Mouse (Mus musculus) limb, embryonic 11.5 days (tissue): ENCODE data around the gene Lhpp. TPM values are rescaled to one million over a fixed set of nuclear protein-coding genes. Genes with fewer than 3 reads are reported as not detected.

Experiments used
- ATAC-seq: fragments of 200-750 bp; cut with Nextera tagmentation; 2 replicates; pipeline ENCODE4 v1.8.0; 2017; ENCODE audit warnings: low read depth; ENCODE audit not compliant: insufficient number of reproducible peaks, low FRiP score, low TSS enrichment
- DNase-seq: peaks from one replicate; pipeline ENCODE4 v3.0.0-alpha.2; 2015; ENCODE audit warnings: low spot score
- H3K27ac ChIP-seq: fragments of 300-500 bp; sonication (generic); replicated peaks from 2 replicates; pipeline ENCODE4 v1.5.1; 2014; ENCODE audit warnings: low read depth, mild to moderate bottlenecking, low read length
- H3K27me3 ChIP-seq: fragments of 300-500 bp; sonication (generic); 2 replicates; pipeline ENCODE4 v1.6.1; 2014; ENCODE audit warnings: mild to moderate bottlenecking, low read length, mixed read lengths; ENCODE audit not compliant: control insufficient read depth, insufficient read depth
- H3K36me3 ChIP-seq: fragments of 300-500 bp; sonication (generic); 2 replicates; pipeline ENCODE4 v1.6.1; 2014; ENCODE audit warnings: mild to moderate bottlenecking, low read length, moderate library complexity, mixed read lengths; ENCODE audit not compliant: control insufficient read depth, insufficient read depth
- H3K4me1 ChIP-seq: fragments of 300-500 bp; sonication (generic); 2 replicates; pipeline ENCODE4 v1.6.1; 2014; ENCODE audit warnings: low read length, mixed read lengths; ENCODE audit not compliant: control insufficient read depth, insufficient read depth
- H3K4me2 ChIP-seq: fragments of 300-500 bp; sonication (generic); 2 replicates; pipeline ENCODE4 v1.6.1; 2014; ENCODE audit warnings: low read depth, mild to moderate bottlenecking, moderate library complexity; ENCODE audit not compliant: severe bottlenecking
- H3K4me3 ChIP-seq: fragments of 300-500 bp; sonication (generic); 2 replicates; pipeline ENCODE4 v1.5.1; 2014; ENCODE audit warnings: low read depth, low read length
- H3K9ac ChIP-seq: fragments of 300-500 bp; sonication (generic); 2 replicates; pipeline ENCODE4 v1.6.1; 2014; ENCODE audit warnings: mild to moderate bottlenecking, low read length
- H3K9me3 ChIP-seq: fragments of 300-500 bp; sonication (generic); 2 replicates; pipeline ENCODE4 v1.6.1; 2016; ENCODE audit warnings: low read length; ENCODE audit not compliant: control insufficient read depth
- WGBS: fragments of 180-500 bp; shearing (Covaris S2); extraction: QIAGEN DNeasy Blood & Tissue Kit; methylation state at CpG from one replicate; pipeline ENCODE4 v1.1.7; 2014; 5-methylcytosine and 5-hydroxymethylcytosine counted together
- polyA plus RNA-seq: library from polyadenylated mRNA; unstranded; fragments of >200 nt; fragmentation: Nextera tagmentation; extraction: Ambion mirVana; gene quantifications from 2 replicates; pipeline ENCODE4 v1.2.1, GENCODE M21; 2014

The Lhpp gene
- polyA plus RNA-seq, 1 experiment from 2014 or later: 20.6 TPM

DNA sequence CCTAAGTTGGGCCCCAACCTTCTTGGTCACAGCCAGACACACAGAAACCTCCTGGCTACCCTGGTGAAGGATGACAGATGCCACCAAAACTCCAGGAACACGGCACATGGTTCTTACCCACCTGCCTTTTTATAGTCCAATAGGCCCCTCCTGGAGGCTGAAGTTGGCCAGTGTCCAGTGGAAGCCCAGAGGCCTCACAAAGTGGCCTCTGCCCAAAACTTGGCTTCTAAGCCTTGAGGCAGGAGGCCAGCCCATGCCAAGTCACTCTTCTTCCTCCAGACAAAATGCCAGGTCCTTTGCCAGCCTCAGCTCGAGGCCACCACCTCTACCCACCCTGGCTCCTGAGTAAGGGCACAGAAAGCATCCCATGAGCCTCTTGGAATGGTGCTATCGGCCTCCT is 72.5 kb downstream of the Lhpp start:
- DNase-seq: no peak
- Histone ChIP-seq H3K9ac (no peak overlapping the region), H3K4me1 (no peaks in the 10 kb centered on the region), H3K9me3 (no peaks in the 10 kb centered on the region), H3K4me3 (no peak overlapping the region), H3K4me2 (no peak overlapping the region), H3K36me3 (no peaks in the 10 kb centered on the region), H3K27me3 (no peaks in the 10 kb centered on the region), H3K27ac (no peak overlapping the region)
- ATAC-seq: no peak
- WGBS: 71% methylated on average over 3 of the region's 3 CpGs

DNA sequence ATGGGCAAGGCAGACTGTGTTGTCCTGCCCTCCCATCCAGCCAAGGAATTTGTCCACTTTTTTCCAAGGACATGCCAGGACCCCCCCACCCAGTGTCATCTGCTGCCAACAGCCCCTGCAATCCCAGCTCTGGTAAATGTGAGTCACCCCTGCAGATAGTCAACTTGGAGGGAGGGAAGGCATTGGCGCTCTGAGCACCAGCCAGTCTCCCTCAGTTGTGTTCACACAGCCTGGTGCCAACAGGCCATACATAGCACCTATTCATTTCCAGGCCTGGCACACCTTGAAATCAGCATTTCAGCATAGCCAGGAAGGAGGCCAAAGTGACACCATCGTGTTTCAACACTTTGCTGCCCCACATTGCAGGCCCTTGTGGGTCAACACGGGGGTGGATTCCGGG is 73.5 kb downstream of the Lhpp start:
- H3K4me2 ChIP-seq: no peak overlapping the region
- 91% methylated on average over 4 of the region's 4 CpGs for WGBS
- no peak for ATAC-seq
- H3K36me3 ChIP-seq: no peaks in the 10 kb centered on the region
- H3K4me1 ChIP-seq: 0 out of 2 replicates have a peak, but pooled peaks cover 3% of the 10 kb centered on the region
- no peak overlapping the region for H3K9ac ChIP-seq
- no peak overlapping the region for H3K27ac ChIP-seq
- H3K9me3 ChIP-seq: no peaks in the 10 kb centered on the region
- DNase-seq: no peak
- no peaks in the 10 kb centered on the region for H3K27me3 ChIP-seq
- no peak overlapping the region for H3K4me3 ChIP-seq

DNA sequence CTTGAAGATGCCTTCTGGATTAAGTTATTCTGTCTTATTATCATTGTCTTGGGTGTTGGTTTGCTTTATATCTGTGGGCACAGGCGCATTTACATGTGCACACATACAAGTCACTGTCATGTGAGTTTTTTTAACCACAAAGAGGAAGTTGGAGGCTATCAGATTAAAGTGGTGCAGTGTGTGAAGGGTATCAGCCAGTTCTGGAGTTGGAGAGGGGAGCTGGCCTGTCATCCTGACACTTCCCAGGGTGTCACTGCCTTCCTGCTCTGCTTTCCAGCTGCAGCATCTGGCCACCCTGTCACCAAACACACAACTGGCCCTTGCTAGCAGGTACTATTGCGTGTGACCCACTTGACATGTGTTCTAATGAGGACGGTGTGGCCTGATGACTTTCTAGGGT is 76.1 kb downstream of the Lhpp start:
- 91% methylated on average over 3 of the region's 3 CpGs for WGBS
- Histone ChIP-seq H3K36me3 (no peaks in the 10 kb centered on the region), H3K4me2 (no peak overlapping the region), H3K4me1 (0 out of 2 replicates have a peak, but pooled peaks cover 3% of the 10 kb centered on the region), H3K27ac (no peak overlapping the region), H3K9ac (no peak overlapping the region), H3K27me3 (no peaks in the 10 kb centered on the region), H3K4me3 (no peak overlapping the region), H3K9me3 (no peaks in the 10 kb centered on the region)
- no peak for DNase-seq
- no peak for ATAC-seq

DNA sequence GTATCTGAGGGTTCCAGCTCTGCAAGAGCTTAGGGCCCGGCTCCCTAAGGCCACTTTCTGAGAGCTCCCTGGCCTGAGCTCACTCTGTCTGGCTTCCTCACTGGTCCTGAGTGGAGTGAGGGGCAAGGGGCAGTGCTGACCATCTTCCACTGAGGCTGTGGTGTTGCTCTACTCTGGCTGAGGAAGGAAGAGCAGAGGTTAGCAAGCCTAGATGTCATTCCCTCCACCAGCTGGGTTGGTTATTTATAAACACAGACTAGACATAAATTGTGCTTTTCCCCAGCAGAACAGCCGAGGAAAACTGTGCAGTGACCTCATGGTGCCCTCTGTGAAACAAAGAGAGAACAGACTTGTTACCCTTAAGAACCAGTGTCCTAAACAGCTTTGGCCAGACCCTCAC is 77.5 kb downstream of the Lhpp start:
- H3K4me2 ChIP-seq: no peak overlapping the region
- ATAC-seq: no peak
- H3K4me1 ChIP-seq: 0 out of 2 replicates have a peak, but pooled peaks cover 3% of the 10 kb centered on the region
- WGBS: 54% methylated on average over 2 of the region's 2 CpGs
- no peak overlapping the region for H3K9ac ChIP-seq
- H3K27me3 ChIP-seq: no peaks in the 10 kb centered on the region
- no peak for DNase-seq
- H3K4me3 ChIP-seq: no peak overlapping the region
- H3K36me3 ChIP-seq: no peaks in the 10 kb centered on the region
- H3K9me3 ChIP-seq: no peaks in the 10 kb centered on the region
- H3K27ac ChIP-seq: no peak overlapping the region

DNA sequence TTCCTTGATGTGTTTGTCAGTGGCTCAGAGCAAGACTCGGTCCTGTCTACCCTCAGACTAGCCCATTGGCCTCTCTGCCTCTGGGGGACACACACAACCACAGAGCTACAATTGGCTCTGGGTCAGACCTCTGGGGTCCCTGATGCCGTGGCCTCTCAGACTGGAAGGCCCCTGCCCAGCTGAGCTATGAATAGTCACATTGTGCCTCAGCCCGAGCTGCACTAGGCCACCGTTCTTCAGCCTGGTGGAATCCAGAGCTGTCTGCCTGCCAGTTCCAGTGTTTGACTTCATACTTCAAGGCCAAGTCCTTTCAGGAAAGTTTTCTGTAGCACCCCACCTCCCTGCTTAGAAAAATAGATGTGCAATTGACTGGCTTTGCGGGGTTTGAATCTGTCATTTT is 78.3 kb downstream of the Lhpp start:
- 67% methylated on average over 5 of the region's 5 CpGs for WGBS
- ATAC-seq: no peak
- Histone ChIP-seq H3K36me3 (no peaks in the 10 kb centered on the region), H3K4me2 (no peak overlapping the region), H3K4me3 (no peak overlapping the region), H3K9me3 (no peaks in the 10 kb centered on the region), H3K27ac (peak overlapping the region; percentile 10; the same call in 1 of the 2 replicates), H3K27me3 (no peaks in the 10 kb centered on the region), H3K9ac (no peak overlapping the region), H3K4me1 (0 out of 2 replicates have a peak, but pooled peaks cover 3% of the 10 kb centered on the region)
- peak; percentile 28 for DNase-seq

DNA sequence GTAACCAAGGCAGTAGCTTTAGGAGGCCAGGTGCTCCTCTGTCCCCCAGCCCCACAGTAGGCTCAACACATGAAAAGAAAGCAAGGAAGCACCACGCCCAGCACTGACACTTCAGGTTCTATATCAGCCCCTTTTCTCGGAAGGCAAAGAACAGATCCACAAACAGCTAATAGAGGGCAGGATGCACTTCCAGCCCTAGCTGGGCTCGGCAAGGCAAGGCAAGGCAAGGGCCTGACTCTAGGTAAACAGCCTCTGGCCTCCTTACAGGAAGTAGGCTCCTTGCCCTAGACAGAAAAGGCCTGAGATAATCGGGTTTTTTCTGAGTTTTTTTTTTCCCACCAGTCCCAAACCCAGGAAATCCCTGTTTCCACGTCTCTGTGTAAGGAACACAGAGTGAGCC is 79.3 kb downstream of the Lhpp start:
- no peak for DNase-seq
- Histone ChIP-seq H3K9me3 (no peaks in the 10 kb centered on the region), H3K27ac (no peak overlapping the region), H3K9ac (no peak overlapping the region), H3K27me3 (no peaks in the 10 kb centered on the region), H3K4me3 (no peak overlapping the region), H3K36me3 (no peaks in the 10 kb centered on the region), H3K4me1 (0 out of 2 replicates have a peak, but pooled peaks cover 3% of the 10 kb centered on the region), H3K4me2 (no peak overlapping the region)
- 81% methylated on average over 5 of the region's 5 CpGs for WGBS
- no peak for ATAC-seq

DNA sequence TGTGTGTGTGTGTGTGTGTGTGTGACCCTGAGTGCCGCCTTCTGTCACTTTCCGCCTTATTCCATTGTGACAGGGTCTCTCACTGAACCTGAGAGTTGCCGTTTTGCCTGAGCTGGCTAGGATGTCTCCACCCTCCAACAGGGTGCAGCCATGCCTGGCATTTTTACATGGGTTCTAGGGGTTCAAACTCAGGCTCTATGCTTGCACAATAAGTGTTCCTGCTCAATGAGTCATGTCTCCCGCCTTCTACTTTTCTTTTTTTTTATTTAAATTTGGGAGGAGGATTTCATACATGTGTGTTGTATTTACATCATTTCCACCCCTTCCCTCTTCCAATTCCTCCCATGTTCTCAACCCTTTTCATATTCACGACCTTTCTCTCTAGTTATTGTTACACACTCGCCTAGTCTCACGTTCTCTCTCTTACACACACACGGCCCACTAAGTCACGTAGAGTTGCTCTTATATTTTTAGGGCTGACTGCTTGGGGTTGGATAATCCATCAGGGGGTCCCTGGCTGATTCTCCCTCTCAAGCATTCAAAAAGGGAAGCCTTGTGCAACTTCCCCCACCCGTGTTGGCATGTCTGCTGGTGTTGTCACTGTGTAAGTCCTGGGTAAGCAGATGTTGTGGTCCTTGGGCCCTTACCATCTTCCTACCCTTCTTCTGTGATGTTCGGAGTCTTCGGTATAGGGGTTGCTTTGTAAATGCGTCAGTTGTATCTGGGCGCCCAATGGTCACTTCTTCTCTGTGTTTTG is 80.5 kb downstream of the Lhpp start:
- H3K4me3 ChIP-seq: no peak overlapping the region
- H3K4me1 ChIP-seq: 0 out of 2 replicates have a peak, but pooled peaks cover 3% of the 10 kb centered on the region
- H3K27me3 ChIP-seq: no peaks in the 10 kb centered on the region
- H3K27ac ChIP-seq: no peak overlapping the region
- ATAC-seq (no peak), DNase-seq (no peak)
- H3K36me3 ChIP-seq: no peaks in the 10 kb centered on the region
- H3K4me2 ChIP-seq: no peak overlapping the region
- H3K9me3 ChIP-seq: no peaks in the 10 kb centered on the region
- WGBS: 89% methylated on average over 14 of the region's 14 CpGs
- H3K9ac ChIP-seq: no peak overlapping the region

DNA sequence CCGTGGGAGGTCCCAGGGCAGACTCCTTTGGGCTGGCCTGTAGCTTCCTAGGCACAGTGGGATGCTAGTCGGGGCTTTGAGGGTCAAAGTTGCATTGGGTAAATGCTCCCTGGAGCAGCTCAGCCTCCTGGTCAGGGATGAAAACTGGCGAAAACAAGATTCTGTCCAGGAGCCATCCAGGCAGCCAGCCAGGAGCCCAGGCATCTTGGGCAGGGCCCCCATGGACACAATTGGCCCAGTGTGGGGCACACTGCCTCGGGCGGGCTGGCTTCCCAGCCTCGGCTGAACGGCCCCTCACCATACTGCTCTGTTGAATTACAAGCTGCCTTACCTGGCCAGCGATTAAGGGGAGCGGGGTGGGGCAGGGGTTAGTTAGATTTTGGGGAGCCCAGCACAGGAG is 82.3 kb downstream of the Lhpp start:
- DNase-seq: no peak
- H3K4me3 ChIP-seq: no peak overlapping the region
- no peak overlapping the region for H3K4me2 ChIP-seq
- 0 out of 2 replicates have a peak, but pooled peaks cover 3% of the 10 kb centered on the region for H3K4me1 ChIP-seq
- no peak overlapping the region for H3K27ac ChIP-seq
- no peak for ATAC-seq
- H3K36me3 ChIP-seq: no peaks in the 10 kb centered on the region
- H3K27me3 ChIP-seq: no peaks in the 10 kb centered on the region
- H3K9ac ChIP-seq: no peak overlapping the region
- WGBS: 80% methylated on average over 9 of the region's 9 CpGs
- H3K9me3 ChIP-seq: no peaks in the 10 kb centered on the region
